Mouse (Mus musculus) lung, postnatal 0 days (tissue): ENCODE results near the gene Slc46a2. TPM values are rescaled to one million over a fixed set of nuclear protein-coding genes. Genes with fewer than 3 reads are reported as not detected.

Experiments
- ATAC-seq: fragments of 200-750 bp; cut with Nextera tagmentation; 2 replicates; pipeline ENCODE4 v1.8.0; 2017; ENCODE audit warnings: moderate library complexity
- DNase-seq: peaks from one replicate; pipeline ENCODE4 v3.0.0-alpha.2; 2016; ENCODE audit warnings: low spot score
- H3K27ac ChIP-seq: fragments of 300-500 bp; sonication (generic); 2 replicates; pipeline ENCODE4 v1.5.1; 2014; ENCODE audit warnings: antibody characterized with exemption, mild to moderate bottlenecking, low read length, mixed read lengths
- H3K27me3 ChIP-seq: fragments of 300-500 bp; sonication (generic); replicated peaks from 2 replicates; pipeline ENCODE4 v1.6.1; 2014; ENCODE audit warnings: low read length, mixed read lengths; ENCODE audit not compliant: insufficient read depth
- H3K36me3 ChIP-seq: fragments of 300-500 bp; sonication (generic); 2 replicates; pipeline ENCODE4 v1.6.1; 2014; ENCODE audit warnings: low read length, mixed read lengths; ENCODE audit not compliant: insufficient read depth
- H3K4me1 ChIP-seq: fragments of 300-500 bp; sonication (generic); 2 replicates; pipeline ENCODE4 v1.6.1; 2014; ENCODE audit warnings: antibody characterized with exemption, low read depth, low read length, mixed read lengths; ENCODE audit not compliant: insufficient read depth
- H3K4me2 ChIP-seq: fragments of 300-500 bp; sonication (generic); replicated peaks from 2 replicates; pipeline ENCODE4 v1.6.1; 2014; ENCODE audit warnings: low read depth, mild to moderate bottlenecking, low read length, moderate library complexity, mixed read lengths
- H3K4me3 ChIP-seq: fragments of 300-500 bp; sonication (generic); 2 replicates; pipeline ENCODE4 v1.5.1; 2014; ENCODE audit warnings: low read depth, low read length
- H3K9ac ChIP-seq: fragments of 300-500 bp; sonication (generic); replicated peaks from 2 replicates; pipeline ENCODE4 v1.6.1; 2014; ENCODE audit warnings: low read depth, mild to moderate bottlenecking
- H3K9me3 ChIP-seq: fragments of 300-500 bp; sonication (generic); 2 replicates; pipeline ENCODE4 v1.6.1; 2016; ENCODE audit warnings: low read length, mixed read lengths
- CTCF ChIP-seq: IDR thresholded peaks from 2 replicates; pipeline ENCODE4 v1.5.1; 2016; ENCODE audit warnings: antibody characterized with exemption, mild to moderate bottlenecking
- EP300 ChIP-seq: IDR thresholded peaks from 2 replicates; pipeline ENCODE4 v1.6.1; 2016; ENCODE audit warnings: antibody characterized with exemption, mild to moderate bottlenecking, control low read depth
- WGBS: fragments of 180-500 bp; shearing (Covaris S2); extraction: QIAGEN DNeasy Blood & Tissue Kit; methylation state at CpG from one replicate; pipeline ENCODE4 v1.1.7; 2014; 5-methylcytosine and 5-hydroxymethylcytosine counted together
- polyA plus RNA-seq: library from polyadenylated mRNA; unstranded; fragments of >200 nt; fragmentation: Nextera tagmentation; extraction: Ambion mirVana; gene quantifications from 2 replicates; pipeline ENCODE4 v1.2.1, GENCODE M21; 2015

Gene Slc46a2
- polyA plus RNA-seq, 1 experiment from 2014 or later: 0.10 TPM

DNA sequence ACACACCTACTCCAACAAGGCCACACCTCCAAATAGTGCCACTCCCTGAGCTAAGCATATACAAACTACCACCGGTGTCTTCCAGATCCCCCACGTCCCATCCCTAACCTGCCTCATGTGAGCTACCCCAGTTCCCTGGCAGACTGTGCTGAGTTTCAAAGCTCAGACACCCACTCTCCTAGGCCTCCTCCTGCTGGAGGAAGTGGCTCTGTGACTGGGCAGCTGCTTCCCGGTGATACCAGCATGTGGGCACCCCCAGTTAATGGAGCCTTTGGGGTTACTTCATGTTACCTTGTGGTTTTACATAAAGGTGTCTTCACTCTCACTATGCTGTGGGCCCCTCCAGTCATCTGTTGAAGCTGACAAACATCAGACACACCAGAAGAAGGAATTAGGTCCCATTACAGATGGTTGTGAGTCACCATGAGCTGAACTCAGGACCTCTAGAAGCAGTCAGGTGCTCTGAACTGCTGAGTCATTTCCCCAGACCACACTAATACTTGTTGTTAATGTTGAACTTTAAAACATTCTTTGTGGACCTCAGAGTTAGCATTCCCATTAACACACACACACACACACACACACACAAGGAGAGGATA is 19.8 kb downstream of the Slc46a2 start:
- DNase-seq: no peak
- H3K36me3 ChIP-seq: peaks cover 12% of the 10 kb centered on the region; the same call in 1 of the 2 replicates
- no peak for ATAC-seq
- TF ChIP-seq EP300 (no peak), CTCF (no peak)
- no peaks in the 10 kb centered on the region for H3K9me3 ChIP-seq
- no peak overlapping the region for H3K4me2 ChIP-seq
- no peaks in the 10 kb centered on the region for H3K4me1 ChIP-seq
- H3K4me3 ChIP-seq: no peak overlapping the region
- H3K27ac ChIP-seq: no peak overlapping the region
- 94% methylated on average over 3 of the region's 3 CpGs for WGBS
- H3K9ac ChIP-seq: no peak overlapping the region
- H3K27me3 ChIP-seq: no peaks in the 10 kb centered on the region

DNA sequence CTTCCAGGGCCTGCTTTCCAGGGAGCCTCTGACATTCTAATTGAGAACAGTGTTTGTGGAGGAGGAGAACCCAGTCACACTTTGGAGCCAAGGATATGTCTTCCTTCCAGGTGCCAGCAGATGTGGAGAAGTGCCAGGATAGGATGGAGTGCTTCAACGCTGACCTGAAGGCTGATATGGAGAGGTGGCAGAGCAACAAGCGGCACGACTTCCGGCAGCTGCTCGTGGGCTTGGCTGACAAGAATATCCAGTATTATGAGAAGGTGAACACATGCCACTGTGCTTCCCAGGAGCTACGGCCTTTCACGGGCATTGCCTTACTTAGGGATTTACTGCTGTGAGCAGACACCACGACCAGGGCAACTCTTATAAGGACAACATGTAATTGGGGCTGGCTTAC is 20.4 kb downstream of the Slc46a2 start:
- no peaks in the 10 kb centered on the region for H3K9me3 ChIP-seq
- no peaks in the 10 kb centered on the region for H3K27me3 ChIP-seq
- no peaks in the 10 kb centered on the region for H3K4me1 ChIP-seq
- ATAC-seq (no peak), DNase-seq (no peak)
- 83% methylated on average over 8 of the region's 8 CpGs for WGBS
- H3K27ac ChIP-seq: no peak overlapping the region
- no peak overlapping the region for H3K4me3 ChIP-seq
- peaks cover 12% of the 10 kb centered on the region; the same call in 1 of the 2 replicates for H3K36me3 ChIP-seq
- H3K4me2 ChIP-seq: no peak overlapping the region
- no peak overlapping the region for H3K9ac ChIP-seq
- TF ChIP-seq CTCF (no peak), EP300 (no peak)

DNA sequence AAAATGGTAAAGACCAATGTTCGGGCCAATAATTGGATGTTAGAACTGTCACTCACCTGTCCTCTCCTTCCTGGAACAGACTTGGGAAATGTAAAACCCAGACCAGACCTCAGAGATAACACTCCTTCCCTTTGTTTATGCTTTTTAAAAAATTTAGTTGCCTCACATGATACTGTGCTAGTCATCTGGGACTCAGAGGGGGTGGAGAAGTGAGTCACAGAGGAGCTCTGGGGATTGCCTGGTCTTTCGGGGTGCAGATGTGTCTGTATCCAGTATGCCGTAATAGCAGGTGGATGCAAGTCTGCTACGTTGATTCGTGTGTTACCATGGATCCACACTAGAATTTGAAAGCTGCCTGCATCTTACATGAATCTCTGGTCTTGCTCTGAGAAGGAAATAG is 22.1 kb downstream of the Slc46a2 start:
- Histone ChIP-seq H3K27ac (no peak overlapping the region), H3K4me1 (no peaks in the 10 kb centered on the region), H3K36me3 (peaks cover 12% of the 10 kb centered on the region; the same call in 1 of the 2 replicates), H3K27me3 (no peaks in the 10 kb centered on the region), H3K4me3 (no peak overlapping the region), H3K9ac (no peak overlapping the region), H3K9me3 (no peaks in the 10 kb centered on the region), H3K4me2 (no peak overlapping the region)
- no peak for ATAC-seq
- no peak for TF ChIP-seq EP300
- TF ChIP-seq CTCF: no peak
- WGBS: 95% methylated on average over 5 of the region's 5 CpGs
- no peak for DNase-seq

DNA sequence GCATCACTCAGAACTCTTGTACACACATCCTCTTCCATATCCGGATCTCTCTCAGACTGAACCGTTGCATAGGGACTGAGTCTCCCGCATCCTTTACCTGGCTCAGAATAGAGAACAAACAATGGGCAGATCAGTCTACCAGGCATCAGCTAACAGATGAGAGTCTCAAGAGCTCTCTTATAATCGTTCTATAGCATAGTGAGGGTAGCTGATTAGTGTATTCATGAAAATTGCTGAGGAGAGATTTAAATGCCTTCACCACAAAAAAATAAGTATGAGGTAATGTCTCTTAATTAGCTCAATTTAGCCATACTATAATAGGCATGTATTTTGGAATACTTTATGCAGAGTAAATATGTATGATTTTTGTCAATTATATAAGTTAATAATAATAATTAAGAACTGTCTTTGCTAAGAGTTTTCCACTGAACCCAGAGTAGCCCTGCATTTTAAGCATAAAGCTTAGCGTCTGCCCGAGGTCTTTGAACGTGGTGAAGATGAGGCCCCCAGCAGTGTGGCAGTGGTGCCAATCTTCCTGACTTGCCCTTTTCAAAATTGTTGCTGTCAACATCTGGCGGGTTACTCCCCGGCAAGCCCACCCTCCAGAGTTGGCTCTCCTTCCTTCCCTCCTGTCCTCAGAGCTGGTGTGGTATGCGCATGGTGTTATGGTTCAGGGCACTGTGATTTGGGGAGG is 23.0 kb downstream of the Slc46a2 start:
- Histone ChIP-seq H3K27me3 (no peaks in the 10 kb centered on the region), H3K27ac (no peak overlapping the region), H3K4me3 (no peak overlapping the region), H3K4me2 (no peak overlapping the region), H3K4me1 (no peaks in the 10 kb centered on the region), H3K36me3 (peaks cover 12% of the 10 kb centered on the region; the same call in 1 of the 2 replicates), H3K9me3 (no peaks in the 10 kb centered on the region), H3K9ac (no peak overlapping the region)
- no peak for DNase-seq
- no peak for TF ChIP-seq EP300
- TF ChIP-seq CTCF: no peak
- WGBS: 84% methylated on average over 10 of the region's 10 CpGs
- no peak for ATAC-seq

DNA sequence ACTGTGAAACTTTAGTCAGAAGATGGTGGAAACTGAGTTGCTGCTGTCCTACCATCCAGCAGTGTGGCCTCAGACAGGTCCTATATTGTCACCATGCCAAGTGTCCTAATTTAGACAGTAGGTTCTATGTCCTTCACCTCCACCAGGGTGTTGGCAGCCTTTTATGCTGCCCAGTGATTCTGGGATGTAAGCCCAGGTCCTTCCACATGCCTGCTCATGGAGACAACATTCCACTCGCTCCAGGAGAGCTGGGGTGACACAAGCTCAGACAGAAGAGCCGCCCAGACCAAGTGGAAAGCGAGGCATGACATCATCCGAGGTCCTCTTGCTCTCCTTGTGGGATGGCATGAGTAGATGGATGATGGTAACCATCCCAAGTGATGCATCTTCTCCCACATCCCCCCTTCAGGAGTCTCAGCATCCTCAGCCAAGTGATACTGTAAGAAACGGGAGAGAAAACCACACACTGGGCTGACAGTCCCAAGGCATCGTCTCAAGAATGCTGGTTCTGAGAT is 24.7 kb downstream of the Slc46a2 start:
- no peak overlapping the region for H3K9ac ChIP-seq
- no peak overlapping the region for H3K27ac ChIP-seq
- no peaks in the 10 kb centered on the region for H3K9me3 ChIP-seq
- H3K4me2 ChIP-seq: no peak overlapping the region
- no peaks in the 10 kb centered on the region for H3K27me3 ChIP-seq
- H3K4me3 ChIP-seq: no peak overlapping the region
- 88% methylated on average over 6 of the region's 6 CpGs for WGBS
- H3K36me3 ChIP-seq: peaks cover 20% of the 10 kb centered on the region; the same call in 1 of the 2 replicates
- TF ChIP-seq EP300: no peak
- no peak for TF ChIP-seq CTCF
- no peak for ATAC-seq
- no peaks in the 10 kb centered on the region for H3K4me1 ChIP-seq
- no peak for DNase-seq

DNA sequence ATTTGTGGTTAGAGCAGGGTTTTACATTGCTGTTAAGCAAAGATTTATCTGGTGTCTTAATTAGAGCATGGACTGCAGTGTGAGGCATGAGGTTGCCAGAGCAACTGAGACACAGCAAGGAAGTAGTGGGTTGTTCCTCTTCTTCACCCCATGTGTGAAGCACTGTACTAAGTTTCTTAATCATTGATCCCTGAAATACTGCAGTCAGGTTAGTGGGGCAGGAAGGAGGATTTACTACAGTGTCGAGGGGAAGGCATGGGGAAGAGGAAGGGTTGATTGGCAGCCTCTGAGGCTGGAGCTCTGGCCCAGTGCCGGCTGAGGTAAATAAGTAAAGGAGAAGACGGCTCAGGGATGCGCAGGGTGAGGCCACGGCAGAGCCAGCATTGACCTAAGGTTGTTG is 26.8 kb downstream of the Slc46a2 start:
- H3K9me3 ChIP-seq: no peaks in the 10 kb centered on the region
- ATAC-seq (no peak), DNase-seq (no peak)
- no peak overlapping the region for H3K4me2 ChIP-seq
- H3K9ac ChIP-seq: no peak overlapping the region
- TF ChIP-seq EP300 (no peak), CTCF (no peak)
- peaks cover 4% of the 10 kb centered on the region; the same call in 1 of the 2 replicates for H3K4me1 ChIP-seq
- H3K27me3 ChIP-seq: no peaks in the 10 kb centered on the region
- H3K36me3 ChIP-seq: peaks cover 24% of the 10 kb centered on the region; the same call in 1 of the 2 replicates
- 63% methylated on average over 5 of the region's 5 CpGs for WGBS
- no peak overlapping the region for H3K27ac ChIP-seq
- no peak overlapping the region for H3K4me3 ChIP-seq
